Mouse (Mus musculus): Measurements from ENCODE around the gene Ets2. TPM values are rescaled to one million over a fixed set of nuclear protein-coding genes. Genes with fewer than 3 reads are reported as not detected.

Ets2 gene
- polyA plus RNA-seq, 1 experiment from 2014 or later, result 16.2 TPM

- 70% methylated on average over 19 of the region's 19 CpGs for whole genome bisulfite sequencing
- H3K9me3 ChIP-seq (replicated peaks), result no peaks in the 10 kb centered on the region
- no peak for DNase-seq (ENCODE audit: low spot score)
Measured at GRCm38 (mm10) chr16:95668151-95668993, 33.5 kb upstream of the Ets2 start.

DNA sequence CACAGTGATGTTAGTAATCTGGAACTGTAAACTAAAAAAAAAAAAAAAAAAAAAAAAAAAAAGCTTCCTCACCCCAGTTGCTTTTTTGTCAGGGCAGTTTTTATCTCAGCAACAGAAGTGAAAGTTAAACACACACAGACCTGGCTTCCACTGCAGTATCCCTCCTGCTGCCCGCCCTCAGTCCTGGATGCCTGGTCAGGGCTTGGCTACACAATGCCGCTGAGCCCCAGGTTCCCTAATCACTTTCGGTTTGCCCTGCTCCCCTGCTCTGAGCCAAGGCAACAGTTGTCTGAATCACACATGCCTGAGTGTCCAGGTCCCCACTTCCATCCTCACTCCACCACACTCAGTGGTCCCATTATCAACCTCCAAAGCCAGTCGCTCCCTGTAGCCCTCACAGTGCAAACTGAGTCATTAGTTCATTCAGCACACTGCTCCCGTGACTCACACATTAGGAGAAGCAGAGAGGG is 27.4 kb upstream of the Ets2 start:
- Histone ChIP-seq H3K4me1 (no peaks in the 10 kb centered on the region), H3K27ac (replicated peaks) (no peak overlapping the region), H3K9me3 (replicated peaks) (no peaks in the 10 kb centered on the region), H3K4me3 (no peak overlapping the region), H3K27me3 (ENCODE audit: low read depth, poor library complexity, severe bottlenecking) (no peaks in the 10 kb centered on the region), H3K36me3 (no peaks in the 10 kb centered on the region)
- no peak for DNase-seq (ENCODE audit: low spot score)
- WGBS, result 45% methylated on average over 5 of the region's 5 CpGs

More at GRCm38 (mm10) chr16:95668151-95668993, 33.5 kb upstream of the Ets2 start:
- no peaks in the 10 kb centered on the region for H3K27me3 ChIP-seq (ENCODE audit: low read depth, poor library complexity, severe bottlenecking)
- H3K4me3 ChIP-seq, result no peak overlapping the region
- H3K4me1 ChIP-seq, result 0 out of 2 replicates have a peak, but pooled peaks cover 3% of the 10 kb centered on the region
- no peak overlapping the region for H3K27ac ChIP-seq (replicated peaks)
- no peaks in the 10 kb centered on the region for H3K36me3 ChIP-seq

DNA sequence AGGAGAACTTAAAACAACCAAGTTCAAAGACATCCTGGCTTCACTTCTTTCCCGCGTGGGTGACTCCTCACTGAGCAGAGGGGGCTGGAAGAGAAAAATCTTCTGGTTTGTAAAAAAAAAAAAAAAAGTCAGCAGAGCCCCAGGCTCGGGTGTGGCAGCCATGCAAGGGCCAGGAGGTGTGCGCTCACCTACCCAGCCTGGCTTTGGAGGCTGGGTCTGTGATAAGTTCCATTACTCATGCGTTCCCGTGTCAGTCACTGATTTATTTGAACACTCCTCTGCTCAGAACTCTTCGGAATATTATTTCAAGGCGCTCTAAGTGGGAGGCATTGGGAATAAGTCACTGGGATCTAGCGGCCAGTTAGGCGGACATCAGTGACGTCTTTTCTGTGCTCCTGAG is 26.7 kb upstream of the Ets2 start:
- H3K36me3 ChIP-seq, result no peaks in the 10 kb centered on the region
- no peak overlapping the region for H3K4me3 ChIP-seq
- no peak for DNase-seq (ENCODE audit: low spot score)
- no peaks in the 10 kb centered on the region for H3K27me3 ChIP-seq (ENCODE audit: low read depth, poor library complexity, severe bottlenecking)
- H3K27ac ChIP-seq (replicated peaks), result no peak overlapping the region
- H3K4me1 ChIP-seq, result no peaks in the 10 kb centered on the region
- no peaks in the 10 kb centered on the region for H3K9me3 ChIP-seq (replicated peaks)
- WGBS, result 81% methylated on average over 11 of the region's 11 CpGs

DNA sequence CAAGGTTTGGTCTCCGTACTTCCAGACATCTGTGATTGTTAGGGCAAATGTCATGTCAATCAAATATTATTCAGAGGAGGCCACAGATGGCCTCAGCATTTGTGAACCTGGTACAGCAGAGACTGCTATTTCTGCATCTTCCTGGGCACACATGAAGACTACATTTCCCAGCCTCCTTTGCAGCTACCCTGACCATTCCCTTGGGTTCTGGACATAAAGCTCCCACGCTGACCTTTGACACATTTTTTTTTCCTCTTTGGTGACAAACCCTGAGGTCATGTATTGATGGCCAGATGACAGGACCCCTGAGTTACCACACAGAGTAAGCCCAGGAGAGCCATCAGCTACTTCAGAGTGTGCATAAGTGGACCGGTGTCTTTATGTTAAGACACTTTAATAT is 25.2 kb upstream of the Ets2 start:
- 85% methylated on average over 3 of the region's 3 CpGs for WGBS
- no peak overlapping the region for H3K4me3 ChIP-seq
- H3K4me1 ChIP-seq, result no peaks in the 10 kb centered on the region
- no peaks in the 10 kb centered on the region for H3K9me3 ChIP-seq (replicated peaks)
- no peaks in the 10 kb centered on the region for H3K27me3 ChIP-seq (ENCODE audit: low read depth, poor library complexity, severe bottlenecking)
- H3K27ac ChIP-seq (replicated peaks), result no peak overlapping the region
- no peaks in the 10 kb centered on the region for H3K36me3 ChIP-seq
- no peak for DNase-seq (ENCODE audit: low spot score)

DNA sequence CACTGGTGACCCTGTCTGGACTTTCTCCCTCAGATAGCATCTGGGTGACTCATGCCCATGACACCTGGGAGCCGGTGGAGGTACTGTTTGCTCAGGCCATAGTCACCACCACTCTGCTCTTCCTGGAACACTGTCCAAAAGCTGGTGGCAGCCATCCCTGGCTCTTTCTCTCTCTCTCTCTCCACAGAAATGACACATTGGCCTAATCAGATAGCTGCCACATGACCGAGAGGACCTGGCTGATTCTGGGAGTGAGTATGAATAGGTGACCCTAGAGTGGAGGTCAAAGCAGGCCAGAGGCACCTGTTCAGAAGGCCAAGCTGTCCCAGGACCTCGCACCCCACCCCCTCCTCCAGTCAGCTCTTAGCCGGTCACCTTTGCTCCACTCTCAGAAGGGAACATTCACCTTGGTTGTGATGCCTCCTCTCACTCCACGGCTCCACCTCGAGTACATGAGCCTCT is 19.4 kb upstream of the Ets2 start:
- H3K4me3 ChIP-seq, result no peak overlapping the region
- no peaks in the 10 kb centered on the region for H3K36me3 ChIP-seq
- H3K27me3 ChIP-seq (ENCODE audit: low read depth, poor library complexity, severe bottlenecking), result no peaks in the 10 kb centered on the region
- no peak for DNase-seq (ENCODE audit: low spot score)
- WGBS, result 88% methylated on average over 6 of the region's 6 CpGs
- peaks cover 14% of the 10 kb centered on the region for H3K4me1 ChIP-seq
- no peak overlapping the region for H3K27ac ChIP-seq (replicated peaks)
- H3K9me3 ChIP-seq (replicated peaks), result no peaks in the 10 kb centered on the region

DNA sequence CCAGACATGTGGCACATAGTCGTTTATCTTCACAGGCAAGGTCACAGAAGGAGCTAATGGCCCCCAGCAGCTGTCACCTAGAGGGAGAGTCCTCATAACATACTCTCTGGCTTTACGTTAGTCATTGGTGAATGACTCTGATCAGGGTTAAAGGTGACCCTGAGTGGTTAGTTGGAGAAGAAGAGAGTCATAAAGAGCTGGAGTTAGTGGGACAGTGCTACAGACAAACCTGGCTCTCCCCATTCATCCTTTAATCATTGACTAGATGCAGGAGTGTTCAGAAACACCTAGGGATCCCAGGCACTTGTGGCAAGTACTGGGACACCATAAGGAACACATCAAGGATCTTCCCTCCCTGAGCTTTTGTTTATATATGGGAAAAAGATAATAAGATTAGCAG is 16.1 kb upstream of the Ets2 start:
- H3K4me3 ChIP-seq, result no peak overlapping the region
- no peaks in the 10 kb centered on the region for H3K36me3 ChIP-seq
- DNase-seq (ENCODE audit: low spot score), result no peak
- no peaks in the 10 kb centered on the region for H3K9me3 ChIP-seq (replicated peaks)
- H3K4me1 ChIP-seq, result peaks cover 14% of the 10 kb centered on the region
- no peaks in the 10 kb centered on the region for H3K27me3 ChIP-seq (ENCODE audit: low read depth, poor library complexity, severe bottlenecking)
- no peak overlapping the region for H3K27ac ChIP-seq (replicated peaks)
- WGBS, result 61% methylated on average over 2 of the region's 2 CpGs

DNA sequence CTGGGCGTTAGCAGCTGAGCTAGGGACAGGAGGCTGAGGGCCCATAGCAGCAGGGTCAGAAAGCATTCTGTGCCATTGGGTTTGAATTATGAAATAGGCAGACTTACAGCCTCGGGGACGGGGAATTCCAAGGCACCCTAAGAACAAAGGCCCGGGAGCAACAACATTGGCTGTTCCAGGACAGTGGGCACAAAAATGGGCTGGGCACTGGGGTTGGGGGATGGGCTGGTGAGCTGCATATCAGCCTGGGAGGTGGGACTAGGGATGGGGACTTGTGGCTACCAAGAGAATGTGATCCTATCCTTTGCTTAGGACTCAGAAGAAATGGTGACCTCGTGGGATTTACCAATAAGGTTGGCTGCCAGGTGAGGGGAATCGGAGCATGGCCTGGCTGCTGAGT is 15.6 kb upstream of the Ets2 start:
- no peaks in the 10 kb centered on the region for H3K9me3 ChIP-seq (replicated peaks)
- DNase-seq (ENCODE audit: low spot score), result no peak
- H3K27me3 ChIP-seq (ENCODE audit: low read depth, poor library complexity, severe bottlenecking), result no peaks in the 10 kb centered on the region
- H3K4me1 ChIP-seq, result peaks cover 14% of the 10 kb centered on the region
- 58% methylated on average over 6 of the region's 6 CpGs for WGBS
- H3K36me3 ChIP-seq, result no peaks in the 10 kb centered on the region
- no peak overlapping the region for H3K4me3 ChIP-seq
- H3K27ac ChIP-seq (replicated peaks), result no peak overlapping the region

DNA sequence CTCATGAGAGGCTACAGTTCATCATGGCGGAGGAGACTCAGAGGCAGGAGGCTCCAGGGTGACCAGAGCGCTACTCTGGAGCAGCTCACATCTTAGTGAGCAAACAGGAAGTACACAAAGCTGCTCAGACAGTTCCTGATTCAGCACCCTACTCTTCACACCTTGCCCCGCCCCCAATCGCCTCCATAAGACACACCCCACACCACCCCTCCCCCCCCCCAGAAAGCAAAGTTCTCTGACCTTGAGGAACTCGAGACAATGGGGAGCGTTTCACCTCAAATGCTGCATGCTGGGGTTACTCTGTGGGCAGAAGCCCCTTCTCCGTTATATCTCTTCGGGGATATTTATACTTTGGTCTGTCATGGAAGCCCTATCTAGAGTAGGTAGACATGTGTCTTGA is 15.0 kb upstream of the Ets2 start:
- H3K36me3 ChIP-seq, result no peaks in the 10 kb centered on the region
- H3K27ac ChIP-seq (replicated peaks), result no peak overlapping the region
- DNase-seq (ENCODE audit: low spot score), result no peak
- WGBS, result 92% methylated on average over 8 of the region's 8 CpGs
- H3K27me3 ChIP-seq (ENCODE audit: low read depth, poor library complexity, severe bottlenecking), result no peaks in the 10 kb centered on the region
- no peaks in the 10 kb centered on the region for H3K9me3 ChIP-seq (replicated peaks)
- peaks cover 14% of the 10 kb centered on the region for H3K4me1 ChIP-seq
- H3K4me3 ChIP-seq, result no peak overlapping the region

DNA sequence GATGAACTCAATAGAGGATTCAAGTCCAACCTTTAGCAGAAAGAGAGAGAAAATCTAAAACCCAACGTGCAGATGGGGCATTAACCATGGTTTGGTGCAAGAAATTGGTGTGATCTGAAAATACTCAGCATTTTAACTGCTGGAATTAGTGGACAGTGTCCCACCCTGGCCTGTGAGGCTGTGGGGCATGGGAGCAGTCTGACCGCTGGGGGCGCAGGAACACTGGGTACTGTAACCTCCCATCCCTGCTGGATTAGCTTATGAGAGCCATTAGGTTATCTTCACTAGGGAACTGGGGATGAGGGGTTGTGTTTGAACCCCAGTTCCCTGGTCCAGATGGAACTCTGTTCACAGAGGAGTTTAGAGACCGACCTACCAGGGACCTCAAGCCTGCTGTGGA is 13.9 kb upstream of the Ets2 start:
- Histone ChIP-seq H3K4me1 (peaks cover 14% of the 10 kb centered on the region), H3K27ac (replicated peaks) (no peak overlapping the region), H3K9me3 (replicated peaks) (no peaks in the 10 kb centered on the region), H3K4me3 (no peak overlapping the region), H3K27me3 (ENCODE audit: low read depth, poor library complexity, severe bottlenecking) (no peaks in the 10 kb centered on the region), H3K36me3 (no peaks in the 10 kb centered on the region)
- WGBS, result 70% methylated on average over 4 of the region's 4 CpGs
- no peak for DNase-seq (ENCODE audit: low spot score)

DNA sequence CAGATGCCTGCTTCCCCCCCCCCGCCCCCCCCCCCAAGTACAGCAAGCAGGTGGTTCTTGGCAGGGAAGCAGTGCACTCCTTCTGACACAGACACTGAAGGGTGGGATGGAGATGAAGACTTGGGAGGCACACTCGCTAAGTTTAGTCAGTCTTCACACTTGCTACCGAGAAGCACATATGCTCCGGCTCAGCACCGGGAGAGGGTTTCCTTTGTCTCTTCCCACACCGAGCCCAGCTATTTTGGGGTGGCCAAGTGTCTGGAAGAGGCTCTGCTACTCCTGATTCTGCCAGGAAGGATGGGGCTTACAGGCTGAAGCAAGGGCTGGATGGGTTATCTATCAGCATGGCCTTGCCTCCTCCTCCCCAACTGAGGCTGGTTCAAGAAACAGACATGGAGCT is 5.3 kb upstream of the Ets2 start:
- no peaks in the 10 kb centered on the region for H3K36me3 ChIP-seq
- 0 out of 2 replicates have a peak, but pooled peaks cover 7% of the 10 kb centered on the region for H3K4me1 ChIP-seq
- 59% methylated on average over 6 of the region's 6 CpGs for WGBS
- no peaks in the 10 kb centered on the region for H3K27me3 ChIP-seq (ENCODE audit: low read depth, poor library complexity, severe bottlenecking)
- no peak overlapping the region for H3K27ac ChIP-seq (replicated peaks)
- no peak for DNase-seq (ENCODE audit: low spot score)
- no peaks in the 10 kb centered on the region for H3K9me3 ChIP-seq (replicated peaks)
- no peak overlapping the region for H3K4me3 ChIP-seq

DNA sequence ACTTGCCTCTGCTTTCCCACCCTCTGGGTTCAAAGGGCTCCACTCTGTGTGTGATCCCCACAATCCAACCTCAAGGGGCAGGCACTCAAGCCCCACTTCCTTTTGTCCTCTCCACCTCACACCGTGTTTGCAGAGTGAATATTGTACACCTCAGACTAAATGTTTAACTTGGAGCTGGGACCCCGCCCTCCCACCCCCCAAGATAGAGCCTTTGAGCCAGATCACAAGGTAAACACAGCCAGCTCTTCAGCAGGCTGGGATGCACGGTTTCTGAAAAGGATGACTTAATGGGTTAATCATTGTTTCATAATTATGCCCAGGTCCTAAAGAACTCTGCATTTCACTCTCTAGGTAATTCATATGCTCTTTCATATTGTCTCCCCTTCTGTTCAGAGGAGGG is 2.2 kb upstream of the Ets2 start:
- 69% methylated on average over 3 of the region's 3 CpGs for WGBS
- H3K4me3 ChIP-seq, result no peak overlapping the region
- H3K27me3 ChIP-seq (ENCODE audit: low read depth, poor library complexity, severe bottlenecking), result no peaks in the 10 kb centered on the region
- DNase-seq (ENCODE audit: low spot score), result no peak
- H3K4me1 ChIP-seq, result peaks cover 26% of the 10 kb centered on the region
- no peaks in the 10 kb centered on the region for H3K36me3 ChIP-seq
- no peak overlapping the region for H3K27ac ChIP-seq (replicated peaks)
- H3K9me3 ChIP-seq (replicated peaks), result no peaks in the 10 kb centered on the region

- 65% methylated on average over 7 of the region's 7 CpGs for WGBS
- no peak for DNase-seq (ENCODE audit: low spot score)
- Histone ChIP-seq H3K9me3 (replicated peaks) (no peaks in the 10 kb centered on the region), H3K36me3 (no peaks in the 10 kb centered on the region), H3K27me3 (ENCODE audit: low read depth, poor library complexity, severe bottlenecking) (no peaks in the 10 kb centered on the region), H3K27ac (replicated peaks) (no peak overlapping the region), H3K4me1 (peaks cover 26% of the 10 kb centered on the region), H3K4me3 (no peak overlapping the region)
Measured at GRCm38 (mm10) chr16:95700224-95700623, 1.7 kb upstream of the Ets2 start.

All from midbrain, embryonic 10.5 days (tissue).